Mouse (Mus musculus) heart, postnatal 0 days (tissue): Measurements from ENCODE around the gene Zfp609.

Experiments
- CTCF ChIP-seq: IDR thresholded peaks from 2 replicates; pipeline ENCODE4 v1.5.1; 2016; ENCODE audit warnings: antibody characterized with exemption, control low read depth, low read depth
- EP300 ChIP-seq: IDR thresholded peaks from 2 replicates; pipeline ENCODE4 v1.6.1; 2016; ENCODE audit warnings: antibody characterized with exemption, low read depth

GRCm38 (mm10) chr9:65833230-65833629 is 5.9 kb upstream of the Zfp609 start:
- no peak for TF ChIP-seq CTCF
- no peak for TF ChIP-seq EP300
